Mouse (Mus musculus) thymus, adult 2 months (tissue): ENCODE measurements around the gene Apopt1.
"Not testable (repeated sequence)": the region's sequence is repeated elsewhere in the genome, so short reads cannot be mapped to it uniquely, and the experiment has no call there.

Experiments
- CTCF ChIP-seq: fragments of 200-500 bp; IDR thresholded peaks from 2 replicates; pipeline ENCODE4 v1.5.1; 2012; ENCODE audit warnings: mild to moderate bottlenecking, control low read depth, low read length, moderate library complexity, borderline replicate concordance; ENCODE audit not compliant: control insufficient read depth, poor library complexity, insufficient read depth; ENCODE audit errors: extremely low read depth
- POLR2A ChIP-seq: fragments of 200-500 bp; IDR thresholded peaks from 2 replicates; pipeline ENCODE4 v1.6.1; 2012; ENCODE audit warnings: mild to moderate bottlenecking, low read length, control low read depth, moderate library complexity; ENCODE audit not compliant: control insufficient read depth, poor library complexity, insufficient read depth; ENCODE audit errors: extremely low read depth

DNA sequence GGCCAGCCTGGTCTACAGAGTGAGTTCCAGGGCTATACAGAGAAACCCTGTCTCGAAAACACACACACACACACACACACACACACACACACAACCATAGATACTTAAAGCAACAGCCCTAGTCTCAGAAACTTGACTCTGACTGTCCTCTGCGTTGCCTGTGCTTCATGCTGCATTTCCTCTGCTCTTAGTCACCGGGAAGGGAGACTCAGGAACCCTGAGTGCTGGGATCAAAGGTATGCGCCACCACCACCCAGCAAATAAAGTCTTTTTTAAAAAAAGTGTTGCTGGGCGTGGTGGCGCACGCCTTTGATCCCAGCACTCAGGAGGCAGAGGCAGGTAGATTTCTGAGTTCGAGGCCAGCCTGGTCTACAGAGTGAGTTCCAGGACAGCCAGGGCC is 23.6 kb downstream of the Apopt1 start:
- not testable (repeated sequence) for TF ChIP-seq CTCF, POLR2A
